9 mouse cellular contexts compared by ENCODE assay signal in genomic region chr11:55087006-55087405, GRCm38 (mm10). TPM values are rescaled to one million over a fixed set of nuclear protein-coding genes. Genes with fewer than 3 reads are reported as not detected.
DNase-seq lines count a peak whose midpoint lies in the region; ATAC-seq lines count a peak whose summit lies in the region.
"Had no signal": no experiment of that assay in that cellular context is flagged by ENCODE, and none has a peak within 500 bp of the region (broad histone marks: within the 10 kb centered on the region; RNA-seq: fewer than 3 reads in every experiment).

No protein-coding gene starts in this region.

- H3K4me3 ChIP-seq in heart, embryonic 13.5 days, result no peak overlapping the region
- H3K4me3 ChIP-seq: megakaryocyte, embryonic 14.5 days had no signal

- 6% methylated on average over 10 of the region's 10 CpGs for WGBS in heart, embryonic 13.5 days

- H3K36me3 ChIP-seq in heart, embryonic 13.5 days, result no peaks in the 10 kb centered on the region

- H3K9ac ChIP-seq in heart, embryonic 13.5 days, result peak overlapping the region; percentile 52; the same call in 1 of the 2 replicates

- no peak for ATAC-seq in heart, embryonic 13.5 days (ENCODE audit: extremely low read depth, insufficient number of reproducible peaks, low FRiP score, low TSS enrichment)

- H3K4me2 ChIP-seq in heart, embryonic 13.5 days, result peak overlapping the region; percentile 27; the same call in 1 of the 2 replicates

- no peaks in the 10 kb centered on the region for H3K27me3 ChIP-seq in heart, embryonic 13.5 days (replicated peaks)

- peaks cover 22% of the 10 kb centered on the region for H3K4me1 ChIP-seq in heart, embryonic 13.5 days

- peak; percentile 69 to 90 for DNase-seq in adrenal gland, adult (ENCODE audit: inconsistent age in 2 of 2, low spot score in 1 of 2)
- no peak for DNase-seq in adrenal gland, adult 8-10 months
- DNase-seq in adrenal gland, postnatal 14 days, result peak; percentile 85
- peak; percentile 81 for DNase-seq in embryo, embryonic 9.5 days (ENCODE audit: extremely low spot score)
- DNase-seq in layer of hippocampus, adult 18-20 months (ENCODE audit: low spot score in 2 of 2), result peak; percentile 35 to 73
- peak; percentile 73 for DNase-seq in lung, postnatal 36 days
- DNase-seq in right cerebral cortex, postnatal 4 days, result peak; percentile 83

- peak overlapping the region; percentile 73 for H3K27ac ChIP-seq in heart, embryonic 13.5 days (replicated peaks)

- 0 out of 2 replicates have a peak, but pooled peaks cover 2% of the 10 kb centered on the region for H3K9me3 ChIP-seq in heart, embryonic 13.5 days

RNA-seq across cellular contexts. Expression of gene Ccdc69, which starts 9.1 kb away (rescaled TPM):
- 1 to 10 TPM; 3.9 to 7.5 (median 4.5) TPM for total RNA-seq in adrenal gland, adult 8-10 months (2022)
- 8.3 and 12.2 TPM in 2 replicates for total RNA-seq in adrenal gland, postnatal 14 days (2021)
- polyA plus RNA-seq in heart, embryonic 13.5 days (2015; fragmentation: Nextera tagmentation; extraction: Ambion mirVana), result 18.8 and 20.8 TPM in 2 replicates
- total RNA-seq in layer of hippocampus, adult 18-20 months (2021), result under 1 TPM in 1 of 2 experiments, not detected in 1; 0.54 TPM

RNA-seq across cellular contexts. Expression of gene Gm2a, which starts 10.9 kb away (rescaled TPM):
- total RNA-seq in adrenal gland, adult 8-10 months (2022), result 100 to 1,000 TPM; 254 to 285 (median 274) TPM
- 104 and 106 TPM in 2 replicates for total RNA-seq in adrenal gland, postnatal 14 days (2021)
- 42.2 and 45.3 TPM in 2 replicates for polyA plus RNA-seq in heart, embryonic 13.5 days (2015; fragmentation: Nextera tagmentation; extraction: Ambion mirVana)
- 10 to 100 TPM; 30.7 to 32.3 TPM for total RNA-seq in layer of hippocampus, adult 18-20 months (2021)

RNA-seq across cellular contexts. Expression of gene Anxa6, which starts 53.8 kb away (rescaled TPM):
- 100 to 1,000 TPM; 121 to 184 (median 133) TPM for total RNA-seq in adrenal gland, adult 8-10 months (2022)
- total RNA-seq in adrenal gland, postnatal 14 days (2021), result 146 and 152 TPM in 2 replicates
- 315 and 354 TPM in 2 replicates for polyA plus RNA-seq in heart, embryonic 13.5 days (2015; fragmentation: Nextera tagmentation; extraction: Ambion mirVana)
- total RNA-seq in layer of hippocampus, adult 18-20 months (2021), result 10 to 100 TPM; 89.8 to 97.0 TPM
